Mouse (Mus musculus) cerebellum, adult 2 months (tissue): ENCODE measurements at regions not wholly inside any gene's neighbourhood (a gene's known extent, or its start where the extent isn't known, plus 50 kb on each side); places are given as distances from the start of the nearest gene placed in this dataset.

ENCODE experiments used
- CTCF ChIP-seq: fragments of 200-500 bp; IDR thresholded peaks from 2 replicates; pipeline ENCODE4 v1.5.1; 2011; ENCODE audit warnings: low read depth, mild to moderate bottlenecking, control low read depth, low read length, moderate library complexity, borderline replicate concordance; ENCODE audit not compliant: insufficient read depth
- POLR2A ChIP-seq: fragments of 200-500 bp; IDR thresholded peaks from 2 replicates; pipeline ENCODE4 v1.6.1; 2011; ENCODE audit warnings: low read length, control low read depth, borderline replicate concordance; ENCODE audit not compliant: insufficient read depth

GRCm38 (mm10) chr16:12982681-12983080, 126.8 kb upstream of the Ercc4 start:
- TF ChIP-seq CTCF (no peak), POLR2A (no peak)
